16 mouse cellular contexts compared by ENCODE assay signal in genomic region chr5:32437901-32438563, GRCm38 (mm10). TPM values are rescaled to one million over a fixed set of nuclear protein-coding genes. Genes with fewer than 3 reads are reported as not detected.
DNase-seq lines count a peak whose midpoint lies in the region; ATAC-seq and TF ChIP-seq lines count a peak whose summit lies in the region.
"Had no signal": no experiment of that assay in that cellular context is flagged by ENCODE, and none has a peak within 500 bp of the region (broad histone marks: within the 10 kb centered on the region; RNA-seq: fewer than 3 reads in every experiment).

No protein-coding gene starts in this region.

- peak overlapping the region; percentile 43; the same call in 1 of the 2 replicates for H3K27ac ChIP-seq in limb, embryonic 15.5 days
- H3K27ac ChIP-seq in limb, embryonic 10.5 days, result no peak overlapping the region
- peak overlapping the region; percentile 72 for H3K27ac ChIP-seq in intestine, embryonic 15.5 days
- H3K27ac ChIP-seq in stomach, embryonic 14.5 days (ENCODE audit: low read length), result peak overlapping the region; percentile 55; the same call in 1 of the 2 replicates
- H3K27ac ChIP-seq in liver, postnatal 0 days (ENCODE audit: low read depth), result no peak overlapping the region
- H3K27ac ChIP-seq: embryonic facial prominence, embryonic 12.5 days; forebrain, embryonic 15.5 days; left cerebral cortex, adult 2 months had no signal

- H3K27me3 ChIP-seq in limb, embryonic 15.5 days, result no peaks in the 10 kb centered on the region
- no peaks in the 10 kb centered on the region for H3K27me3 ChIP-seq in limb, embryonic 10.5 days (ENCODE audit: low read depth, poor library complexity, severe bottlenecking)
- no peaks in the 10 kb centered on the region for H3K27me3 ChIP-seq in intestine, embryonic 15.5 days (replicated peaks)
- H3K27me3 ChIP-seq in stomach, embryonic 14.5 days (ENCODE audit: control insufficient read depth, insufficient read depth, low read length), result no peaks in the 10 kb centered on the region
- no peaks in the 10 kb centered on the region for H3K27me3 ChIP-seq in liver, postnatal 0 days (ENCODE audit: insufficient read depth, low read length)
- H3K27me3 ChIP-seq: embryonic facial prominence, embryonic 12.5 days; forebrain, embryonic 15.5 days had no signal

- TF ChIP-seq EP300 in liver, postnatal 0 days (IDR thresholded peaks at IDR 0.05; ENCODE audit: low read depth), result no peak

- H3K4me2 ChIP-seq in limb, embryonic 15.5 days, result no peak overlapping the region
- no peak overlapping the region for H3K4me2 ChIP-seq in intestine, embryonic 15.5 days (replicated peaks)
- H3K4me2 ChIP-seq in stomach, embryonic 14.5 days (replicated peaks; ENCODE audit: low read depth, low read length), result no peak overlapping the region
- no peak overlapping the region; the same call in 1 of the 2 replicates for H3K4me2 ChIP-seq in liver, postnatal 0 days (ENCODE audit: low read depth, low read length)
- H3K4me2 ChIP-seq: embryonic facial prominence, embryonic 12.5 days; forebrain, embryonic 15.5 days had no signal

- TF ChIP-seq CTCF in liver, postnatal 0 days (IDR thresholded peaks at IDR 0.05; ENCODE audit: low read depth), result no peak

- no peaks in the 10 kb centered on the region for H3K36me3 ChIP-seq in limb, embryonic 15.5 days
- H3K36me3 ChIP-seq in limb, embryonic 10.5 days, result no peaks in the 10 kb centered on the region
- H3K36me3 ChIP-seq in intestine, embryonic 15.5 days, result no peaks in the 10 kb centered on the region
- no peaks in the 10 kb centered on the region for H3K36me3 ChIP-seq in stomach, embryonic 14.5 days (ENCODE audit: control insufficient read depth, insufficient read depth, low read length)
- H3K36me3 ChIP-seq in liver, postnatal 0 days (replicated peaks; ENCODE audit: insufficient read depth, low read length), result no peaks in the 10 kb centered on the region
- H3K36me3 ChIP-seq: embryonic facial prominence, embryonic 12.5 days; forebrain, embryonic 15.5 days had no signal

- H3K4me3 ChIP-seq in limb, embryonic 15.5 days, result no peak overlapping the region
- H3K4me3 ChIP-seq in limb, embryonic 10.5 days, result no peak overlapping the region
- no peak overlapping the region for H3K4me3 ChIP-seq in intestine, embryonic 15.5 days (replicated peaks)
- no peak overlapping the region for H3K4me3 ChIP-seq in stomach, embryonic 14.5 days (ENCODE audit: low read depth, low read length)
- no peak overlapping the region for H3K4me3 ChIP-seq in liver, postnatal 0 days (ENCODE audit: low read depth, low read length)
- H3K4me3 ChIP-seq: embryonic facial prominence, embryonic 12.5 days; forebrain, embryonic 15.5 days; left cerebral cortex, adult 2 months had no signal

- no peaks in the 10 kb centered on the region for H3K9me3 ChIP-seq in limb, embryonic 15.5 days
- H3K9me3 ChIP-seq in limb, embryonic 10.5 days (replicated peaks), result no peaks in the 10 kb centered on the region
- no peaks in the 10 kb centered on the region for H3K9me3 ChIP-seq in intestine, embryonic 15.5 days
- H3K9me3 ChIP-seq in stomach, embryonic 14.5 days (ENCODE audit: control insufficient read depth, low read depth, low read length), result no peaks in the 10 kb centered on the region
- no peaks in the 10 kb centered on the region for H3K9me3 ChIP-seq in liver, postnatal 0 days (ENCODE audit: low read length)
- H3K9me3 ChIP-seq: embryonic facial prominence, embryonic 12.5 days; forebrain, embryonic 15.5 days had no signal

- H3K9ac ChIP-seq in limb, embryonic 15.5 days, result no peak overlapping the region
- no peak overlapping the region for H3K9ac ChIP-seq in intestine, embryonic 15.5 days
- H3K9ac ChIP-seq in stomach, embryonic 14.5 days (replicated peaks; ENCODE audit: low read depth, low read length), result no peak overlapping the region
- no peak overlapping the region for H3K9ac ChIP-seq in liver, postnatal 0 days (replicated peaks)
- H3K9ac ChIP-seq: embryonic facial prominence, embryonic 12.5 days; forebrain, embryonic 15.5 days had no signal

- 39% methylated on average over 5 of the region's 5 CpGs for WGBS in limb, embryonic 15.5 days
- 65% methylated on average over 4 of the region's 5 CpGs for WGBS in limb, embryonic 10.5 days
- WGBS in intestine, embryonic 15.5 days, result 30% methylated on average over 5 of the region's 5 CpGs
- 28% methylated on average over 5 of the region's 5 CpGs for WGBS in stomach, embryonic 14.5 days
- 29% methylated on average over 5 of the region's 5 CpGs for WGBS in liver, postnatal 0 days (ENCODE audit: insufficient replicate concordance)

- no peak for ATAC-seq in limb, embryonic 15.5 days (ENCODE audit: insufficient number of reproducible peaks, low FRiP score, low TSS enrichment, low read depth)
- peak; percentile 73 for ATAC-seq in intestine, embryonic 15.5 days
- no peak for ATAC-seq in stomach, embryonic 14.5 days (ENCODE audit: insufficient number of reproducible peaks, insufficient read depth, low FRiP score, low read depth)
- ATAC-seq in frontal cortex, adult (ENCODE audit: low TSS enrichment), result no peak
- ATAC-seq in liver, postnatal 0 days, result no peak
- ATAC-seq: forebrain, embryonic 15.5 days; inflammation-experienced regulatory T-cells, adult 6 months had no signal

- H3K4me1 ChIP-seq in limb, embryonic 15.5 days, result no peaks in the 10 kb centered on the region
- H3K4me1 ChIP-seq in limb, embryonic 10.5 days, result peaks cover 5% of the 10 kb centered on the region
- peaks cover 9% of the 10 kb centered on the region; the same call in 1 of the 2 replicates for H3K4me1 ChIP-seq in intestine, embryonic 15.5 days (replicated peaks)
- 0 out of 2 replicates have a peak, but pooled peaks cover 7% of the 10 kb centered on the region for H3K4me1 ChIP-seq in stomach, embryonic 14.5 days (ENCODE audit: control insufficient read depth, insufficient read depth, low read length)
- 0 out of 2 replicates have a peak, but pooled peaks cover 4% of the 10 kb centered on the region for H3K4me1 ChIP-seq in liver, postnatal 0 days (ENCODE audit: insufficient read depth)
- H3K4me1 ChIP-seq: embryonic facial prominence, embryonic 12.5 days; forebrain, embryonic 15.5 days had no signal

- DNase-seq in cerebellum, postnatal 36 days, result peak; percentile 15 to 31
- DNase-seq in cerebellum, adult 11-12 months, result no peak
- DNase-seq in limb, embryonic 10.5 days (ENCODE audit: low spot score), result no peak
- no peak for DNase-seq in liver, postnatal 0 days
- DNase-seq: gastrocnemius, postnatal 25 days; heart, postnatal 10 days; kidney, postnatal 36 days; right cerebral cortex, postnatal 14 days had no signal

RNA-seq across cellular contexts. Expression of gene Ppp1cb, which starts 20.6 kb away (rescaled TPM):
- polyA plus RNA-seq in limb, embryonic 15.5 days (2015; fragmentation: Nextera tagmentation; extraction: Ambion mirVana), result 183 and 188 TPM in 2 replicates
- 206 and 237 TPM in 2 replicates for polyA plus RNA-seq in limb, embryonic 10.5 days (2016; fragmentation: Nextera tagmentation; extraction: Ambion mirVana)
- polyA plus RNA-seq in intestine, embryonic 15.5 days (2015; fragmentation: Nextera tagmentation; extraction: Ambion mirVana), result 200 and 237 TPM in 2 replicates
- 278 and 296 TPM in 2 replicates for polyA plus RNA-seq in stomach, embryonic 14.5 days (2014; fragmentation: Nextera tagmentation; extraction: Ambion mirVana)
- polyA plus RNA-seq in liver, postnatal 0 days (2015; fragmentation: Nextera tagmentation; extraction: Ambion mirVana), result 90.7 and 94.5 TPM in 2 replicates

Comparison
In these comparisons a context has a peak if more than half of its experiments do, and no peak if none do; other contexts are left out.
1. DNase-seq: peak in cerebellum, postnatal 36 days (2 of 2); none in cerebellum, adult 11-12 months (single experiment), limb, embryonic 10.5 days (single experiment) and liver, postnatal 0 days (single experiment).
2. H3K27ac ChIP-seq: peak in limb, embryonic 15.5 days (single experiment), intestine, embryonic 15.5 days (single experiment) and stomach, embryonic 14.5 days (single experiment); none in limb, embryonic 10.5 days (single experiment) and liver, postnatal 0 days (single experiment).